Mouse (Mus musculus) T-cell, adult 2 months (primary cell): ENCODE results near the gene Dhx15.

Experiments used
- DNase-seq: peaks from one replicate; pipeline ENCODE4 v3.0.0; 2022; ENCODE audit warnings: low spot score

Gene Dhx15

DNA sequence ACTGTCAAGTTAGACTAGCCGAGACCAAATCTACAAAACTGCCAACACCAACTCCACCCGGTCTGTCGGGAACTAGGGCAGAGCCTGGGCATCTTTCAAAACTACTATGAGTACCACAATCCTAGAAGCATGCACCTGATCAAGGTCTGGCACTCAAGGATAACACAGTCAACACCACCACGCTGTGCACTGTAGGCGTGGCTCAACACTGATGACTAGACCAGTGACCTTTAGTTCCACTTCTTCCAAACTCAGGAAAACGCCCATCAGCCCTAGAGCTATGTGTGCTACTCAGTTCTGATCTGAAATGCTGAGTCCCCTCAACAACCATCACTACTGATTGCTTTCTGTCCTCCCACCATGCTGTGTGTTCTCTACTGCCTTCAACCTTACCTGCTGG is 44.6 kb downstream of the Dhx15 start:
- DNase-seq = no peak

DNA sequence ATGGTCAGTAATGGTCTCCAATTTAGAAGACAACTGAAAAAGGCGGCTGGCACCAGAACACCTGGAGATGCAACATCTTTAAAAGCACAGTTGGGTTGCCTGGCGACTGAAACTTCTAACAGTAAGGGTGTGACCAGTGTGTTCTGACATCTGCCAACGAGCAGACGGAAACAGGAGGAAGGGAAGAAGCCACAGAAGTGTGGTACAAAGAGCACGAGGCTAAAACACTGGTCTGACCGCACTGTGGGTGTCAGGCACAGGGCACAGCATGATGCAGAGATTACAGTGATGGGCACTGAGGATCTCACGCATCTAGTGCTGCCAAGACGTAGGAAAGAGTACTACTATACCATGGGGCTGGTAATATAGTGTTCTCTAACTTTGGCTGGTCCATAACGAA is 48.4 kb downstream of the Dhx15 start:
- DNase-seq = peak; percentile 64

DNA sequence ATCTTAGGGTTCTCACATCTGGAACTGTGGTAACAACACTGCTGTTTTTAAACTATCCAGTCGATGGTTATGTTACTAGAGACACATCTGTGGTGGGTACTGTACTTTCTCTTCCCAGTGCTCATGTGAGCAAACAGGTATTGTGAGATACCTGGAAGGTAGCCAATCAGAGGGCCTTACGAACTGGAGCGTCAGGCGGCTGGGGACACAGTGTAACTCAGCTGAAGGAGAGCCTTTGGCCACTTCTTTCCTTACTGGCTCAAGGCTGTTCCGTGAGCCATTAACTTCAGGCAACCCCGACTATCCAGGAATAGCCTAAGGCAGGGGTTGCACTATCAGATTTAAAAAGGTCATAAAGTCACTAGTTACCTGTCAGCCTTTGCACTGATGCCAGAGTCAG is 51.5 kb downstream of the Dhx15 start:
- no peak for DNase-seq

DNA sequence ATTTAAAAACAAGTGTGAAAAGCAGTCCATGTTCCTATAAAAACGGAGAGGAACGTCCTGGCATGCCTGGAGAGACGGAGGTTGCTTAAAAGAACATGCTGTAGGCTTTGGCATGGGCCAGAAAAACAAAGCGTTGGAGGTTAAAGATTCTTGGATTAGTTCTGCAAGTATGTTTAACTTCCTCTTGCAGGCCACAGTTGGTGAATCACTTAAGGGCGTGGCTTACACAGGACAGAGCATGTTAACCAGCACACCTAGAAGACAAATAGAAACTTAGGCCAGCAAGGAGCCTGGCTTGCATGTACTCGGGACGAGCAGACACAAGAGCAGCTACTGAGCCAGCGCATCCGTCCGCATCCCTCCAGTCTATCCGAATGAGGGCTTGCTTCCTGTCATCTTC is 52.2 kb downstream of the Dhx15 start:
- DNase-seq = no peak

DNA sequence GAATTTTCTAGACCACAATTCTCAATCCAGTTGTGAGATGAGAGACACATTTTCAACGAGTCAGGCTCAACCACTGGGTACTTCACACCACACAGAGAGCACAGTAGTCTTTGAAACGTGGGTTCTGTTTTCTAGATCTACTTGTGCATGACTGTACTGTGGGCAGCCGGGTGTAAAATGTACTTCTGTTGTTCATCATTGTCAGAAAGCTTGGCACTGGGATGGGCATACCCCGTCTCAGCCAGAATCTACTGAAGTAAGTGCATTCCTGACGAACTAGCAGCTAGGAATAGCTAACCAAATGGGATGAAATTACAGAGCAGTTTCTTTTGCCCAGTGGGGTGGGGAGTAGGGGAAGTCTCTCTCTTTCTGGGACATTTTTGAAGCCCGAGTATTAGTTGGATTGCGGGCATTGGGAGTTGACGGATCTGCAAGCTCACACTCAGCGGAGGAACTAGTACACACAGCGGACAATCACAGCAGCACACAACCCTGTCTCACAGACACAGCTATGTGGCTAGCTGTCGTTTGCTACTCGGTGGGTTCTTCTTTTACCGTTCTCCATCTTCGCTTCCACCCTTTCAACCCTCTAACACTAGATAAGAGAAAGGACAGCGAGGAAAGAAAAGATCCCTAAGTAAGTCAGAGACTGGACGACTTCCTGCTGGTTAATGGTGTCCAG is 54.7 kb downstream of the Dhx15 start:
- DNase-seq = no peak

DNA sequence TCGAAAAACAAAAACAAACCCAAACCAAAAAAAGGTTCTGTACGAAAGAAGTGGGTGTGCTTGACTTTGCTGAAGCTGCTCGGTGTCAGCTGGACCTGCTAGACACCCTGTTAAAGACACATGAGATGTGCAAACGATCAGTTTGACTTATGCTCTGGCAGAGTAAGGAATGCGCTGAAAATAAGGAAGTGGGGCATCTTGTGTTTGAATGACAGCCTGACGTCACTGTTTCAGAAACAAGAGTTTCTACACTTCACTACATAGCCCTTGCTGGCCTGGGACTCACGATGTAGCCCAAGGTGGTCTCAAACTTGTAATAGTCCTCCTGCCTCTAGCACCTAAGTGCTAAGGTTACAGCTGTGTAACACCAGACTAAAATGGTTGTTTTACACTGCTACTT is 57.5 kb downstream of the Dhx15 start:
- DNase-seq = no peak

DNA sequence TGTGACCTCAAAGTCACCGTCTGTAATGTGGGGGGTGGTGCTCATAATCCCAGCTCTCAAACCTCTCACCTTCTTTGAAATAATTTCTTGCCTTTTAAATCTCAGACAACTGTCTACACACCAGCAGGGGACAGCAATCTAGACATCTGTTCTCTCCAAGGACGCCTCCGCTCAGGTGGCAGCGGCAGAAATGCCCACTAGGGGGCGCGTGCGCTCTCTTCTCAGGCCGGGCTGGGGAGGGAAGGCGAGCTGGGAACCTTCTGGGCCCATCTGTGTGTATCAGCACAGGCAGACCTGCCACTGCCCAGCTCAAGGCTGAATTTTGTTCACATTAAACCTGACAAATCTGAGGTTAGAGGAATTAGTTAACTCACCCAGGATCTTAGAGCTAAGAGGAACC is 58.2 kb downstream of the Dhx15 start:
- DNase-seq = peak; percentile 36

DNA sequence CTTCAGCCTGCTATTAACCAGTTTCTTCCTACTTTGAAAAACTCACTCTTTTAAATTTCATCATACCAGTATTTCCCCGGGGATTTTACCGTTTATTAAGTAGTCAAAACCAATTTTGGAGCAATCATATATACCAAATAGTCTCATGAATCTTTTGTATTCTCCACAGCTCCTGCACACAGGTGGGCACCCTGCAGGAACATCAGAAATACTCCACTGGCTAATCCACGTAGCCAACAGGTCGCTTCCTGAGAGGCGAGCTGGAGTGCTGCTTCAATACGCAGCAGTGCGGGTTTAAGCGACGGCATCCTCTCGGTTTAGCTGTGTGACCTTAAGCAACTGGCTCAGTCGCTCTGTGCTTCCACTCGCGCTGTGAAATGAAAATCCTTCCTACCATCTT is 58.9 kb downstream of the Dhx15 start:
- DNase-seq = no peak

DNA sequence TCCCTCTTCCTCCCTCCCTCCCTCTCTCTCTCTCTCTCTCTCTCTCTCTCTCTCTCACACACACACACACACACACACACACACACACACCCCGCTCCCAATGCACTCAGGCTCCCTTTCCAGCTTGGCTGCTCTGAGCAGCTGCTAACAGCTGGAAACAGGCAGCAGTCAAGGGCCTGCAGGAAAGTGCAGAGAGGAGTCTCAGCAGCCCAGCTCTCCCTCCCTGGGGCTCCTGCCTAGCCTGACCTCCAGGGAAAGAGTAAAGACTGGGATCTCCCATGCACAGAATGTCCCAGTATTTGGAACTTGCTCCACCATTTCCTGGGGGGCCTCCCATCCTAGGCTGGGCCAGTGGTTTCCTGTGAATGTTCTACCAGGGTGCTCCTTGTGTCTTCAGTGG is 59.8 kb downstream of the Dhx15 start:
- no peak for DNase-seq

DNA sequence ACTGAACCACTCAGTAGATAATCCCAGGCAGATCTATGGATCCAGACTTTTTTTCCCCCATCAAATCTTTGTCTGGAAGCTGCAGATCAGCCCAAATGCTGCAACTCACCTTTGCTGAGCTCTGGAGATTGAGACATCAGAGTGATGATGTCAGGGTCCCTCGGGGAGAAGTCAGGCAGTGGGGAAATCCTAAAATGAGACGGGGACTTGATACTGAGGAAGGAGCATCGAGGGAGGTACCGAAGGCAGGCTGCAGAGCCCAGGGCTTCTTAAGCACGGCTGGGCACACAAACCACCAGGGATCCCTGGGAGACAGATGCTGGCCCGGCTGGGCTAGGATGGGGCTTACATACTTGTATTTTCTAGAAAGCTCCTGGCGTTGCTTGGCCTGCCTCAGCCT is 64.1 kb downstream of the Dhx15 start:
- no peak for DNase-seq

DNA sequence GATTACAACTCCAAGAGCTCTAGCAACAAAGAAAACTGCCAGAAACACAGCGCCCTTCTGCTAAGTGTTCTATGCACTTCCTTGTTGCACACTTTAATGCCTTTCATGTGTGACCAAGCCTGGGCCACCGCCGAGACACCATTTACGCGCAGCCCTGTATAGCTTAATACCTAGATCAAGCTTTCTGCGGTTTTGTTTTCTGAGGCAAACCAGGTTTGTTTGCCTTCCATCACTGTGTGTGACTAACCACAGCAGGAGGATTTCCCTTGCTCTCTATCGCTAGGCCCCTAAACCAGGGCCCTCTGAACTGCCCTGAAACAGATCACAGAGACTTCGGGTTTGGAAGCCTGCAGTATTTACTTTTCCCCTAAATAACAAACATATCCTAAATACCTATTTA is 64.5 kb downstream of the Dhx15 start:
- DNase-seq = peak; percentile 29

DNA sequence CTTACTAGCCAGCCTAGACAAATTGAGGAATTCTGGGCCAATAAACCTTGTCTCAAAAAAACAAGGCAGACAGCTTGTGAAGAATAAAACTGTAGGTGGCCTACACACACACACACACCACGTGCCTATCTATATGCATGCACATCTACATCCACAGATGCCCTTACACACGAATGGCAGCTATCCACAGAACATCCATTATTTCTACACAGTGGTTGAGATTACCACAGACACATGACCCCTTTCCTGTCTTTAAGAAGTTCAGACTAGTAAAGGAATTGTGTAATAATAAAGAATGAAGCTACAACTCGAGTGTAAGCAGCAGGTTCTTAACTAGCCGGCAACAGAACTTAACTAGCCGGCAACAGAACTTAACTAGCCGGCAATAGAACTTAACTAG is 68.2 kb downstream of the Dhx15 start:
- no peak for DNase-seq

DNA sequence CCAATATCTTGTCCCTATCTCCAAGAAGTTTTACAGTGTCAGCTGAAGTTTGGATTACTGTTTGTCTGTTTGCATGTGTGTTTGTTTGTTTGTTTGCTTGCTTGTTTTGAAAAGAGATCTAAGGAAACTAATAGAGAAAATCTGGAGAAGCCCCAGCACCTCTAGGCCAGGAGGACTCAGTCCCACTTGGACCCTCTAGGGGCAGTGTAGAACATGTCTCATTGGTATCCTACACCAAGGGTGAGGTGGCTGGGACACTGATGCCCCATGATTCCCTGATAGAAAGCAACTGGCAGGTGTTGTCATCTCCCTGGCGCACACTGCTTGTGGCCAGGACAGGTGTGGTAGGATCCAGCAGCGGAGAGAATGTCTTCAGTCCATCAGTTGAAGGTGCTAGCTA is 70.5 kb downstream of the Dhx15 start:
- no peak for DNase-seq

DNA sequence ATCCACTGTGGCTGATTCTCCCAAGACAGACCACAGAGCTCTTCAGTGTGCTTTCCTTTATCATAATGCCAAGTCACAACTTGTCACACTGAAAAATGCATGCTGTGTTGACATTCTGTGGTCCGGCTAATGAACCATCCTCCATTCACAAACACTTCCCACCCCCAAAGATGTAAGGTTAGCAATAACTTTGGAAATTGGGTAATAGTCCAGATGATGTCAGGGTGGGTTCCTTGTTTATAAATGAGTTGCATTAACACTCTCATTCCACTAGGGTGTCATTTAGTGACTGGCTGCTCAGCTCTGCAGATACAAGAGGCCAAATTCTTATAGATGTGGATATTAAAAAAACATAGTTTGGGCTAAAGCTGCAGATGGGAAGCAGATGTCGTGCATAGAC is 71.1 kb downstream of the Dhx15 start:
- DNase-seq = no peak

DNA sequence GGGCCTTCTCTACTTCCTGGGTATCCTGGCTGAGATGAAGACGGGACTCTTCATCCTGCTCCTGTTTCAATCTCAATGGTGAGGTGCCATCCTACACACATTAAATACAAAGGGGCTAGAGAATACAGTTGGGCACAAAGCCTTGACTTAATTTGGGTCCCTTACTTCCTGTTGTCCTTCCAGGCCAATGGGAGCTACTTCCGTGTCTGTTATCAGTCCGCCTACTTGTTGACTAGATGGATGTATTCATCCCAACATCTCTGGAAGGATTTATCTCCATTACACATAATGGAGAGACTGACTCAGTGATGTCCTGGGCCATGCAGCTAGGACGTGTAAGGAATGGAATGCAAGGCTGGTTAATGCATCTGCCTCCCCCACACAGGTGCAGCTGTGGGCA is 72.5 kb downstream of the Dhx15 start:
- DNase-seq = no peak

DNA sequence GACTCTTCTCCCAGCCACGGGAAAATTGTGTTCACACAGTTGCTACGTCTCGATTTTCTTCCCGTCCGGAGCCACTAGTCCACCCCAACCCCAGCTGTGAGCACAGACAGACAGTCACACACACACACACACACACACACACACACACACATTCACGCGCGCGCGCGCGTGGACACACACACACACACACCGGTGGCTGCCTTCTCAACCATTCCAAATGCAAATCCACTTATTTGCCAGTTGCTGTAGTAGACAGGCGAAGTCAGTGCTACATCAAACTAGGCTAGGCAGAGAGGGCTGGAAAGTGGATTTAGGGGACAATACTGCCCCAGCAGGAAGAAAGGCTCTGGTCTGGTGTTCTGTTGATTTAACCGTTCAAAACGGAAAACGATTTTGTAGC is 73.9 kb downstream of the Dhx15 start:
- DNase-seq = no peak

DNA sequence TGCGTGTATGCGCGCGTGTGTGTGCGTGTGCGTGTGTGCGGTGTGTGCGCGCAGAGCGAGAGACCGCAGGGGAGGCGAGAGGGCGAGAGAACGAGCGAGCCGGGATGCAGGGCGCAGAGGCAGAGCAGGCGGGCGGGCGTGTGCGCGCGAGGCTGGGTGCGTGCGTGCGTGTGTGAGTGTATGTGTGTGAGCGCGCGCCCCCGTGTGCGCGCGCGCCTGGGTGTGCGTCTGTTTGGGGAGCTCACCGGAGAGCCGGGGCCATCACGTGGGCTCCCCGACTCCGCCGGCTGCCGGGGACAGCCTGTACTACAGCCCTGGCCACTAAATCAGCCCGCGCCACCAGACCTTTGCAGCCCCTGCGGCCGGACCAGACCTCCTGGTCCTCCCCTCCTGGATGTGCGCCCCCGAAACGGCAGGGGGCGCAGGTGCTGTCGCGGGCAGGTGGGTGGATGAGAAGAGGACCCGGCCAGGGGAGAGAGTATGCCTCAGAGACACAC is 74.4 kb downstream of the Dhx15 start:
- peak; percentile 37 for DNase-seq

DNA sequence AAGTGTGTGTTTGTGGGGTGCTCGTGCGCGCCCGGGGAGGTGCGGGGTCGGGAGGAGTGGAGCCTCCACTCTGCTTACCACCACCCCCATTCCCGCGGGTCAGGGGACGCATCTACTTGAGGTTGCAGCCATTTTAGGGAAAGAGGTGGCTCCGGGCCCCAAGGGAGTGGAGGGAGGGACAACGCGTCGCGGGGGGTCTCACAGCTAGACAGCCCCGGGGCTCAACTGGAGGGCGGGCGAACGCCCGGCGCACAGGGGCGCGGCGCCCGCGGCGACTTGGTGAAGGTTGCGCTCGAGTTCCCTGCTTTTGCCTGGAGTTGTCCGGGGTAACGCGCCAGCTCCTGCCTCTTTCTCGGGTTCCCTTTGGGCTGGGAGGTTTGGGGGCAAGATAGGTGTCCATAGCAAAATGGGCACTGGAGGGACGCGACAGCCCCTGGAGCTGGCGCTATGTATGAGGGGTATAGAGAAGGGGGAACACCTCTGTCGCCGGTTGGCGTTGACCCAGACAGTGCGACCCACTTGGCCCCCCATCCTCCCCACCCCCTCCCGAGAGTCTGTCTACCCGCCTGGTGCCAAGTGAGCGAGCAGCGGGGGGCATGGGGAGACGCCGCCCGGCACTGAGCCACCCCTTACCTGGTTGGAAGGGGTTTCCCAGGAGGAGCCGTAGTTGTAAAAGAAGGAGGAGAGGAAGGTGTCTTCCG is 75.4 kb downstream of the Dhx15 start:
- DNase-seq = no peak

DNA sequence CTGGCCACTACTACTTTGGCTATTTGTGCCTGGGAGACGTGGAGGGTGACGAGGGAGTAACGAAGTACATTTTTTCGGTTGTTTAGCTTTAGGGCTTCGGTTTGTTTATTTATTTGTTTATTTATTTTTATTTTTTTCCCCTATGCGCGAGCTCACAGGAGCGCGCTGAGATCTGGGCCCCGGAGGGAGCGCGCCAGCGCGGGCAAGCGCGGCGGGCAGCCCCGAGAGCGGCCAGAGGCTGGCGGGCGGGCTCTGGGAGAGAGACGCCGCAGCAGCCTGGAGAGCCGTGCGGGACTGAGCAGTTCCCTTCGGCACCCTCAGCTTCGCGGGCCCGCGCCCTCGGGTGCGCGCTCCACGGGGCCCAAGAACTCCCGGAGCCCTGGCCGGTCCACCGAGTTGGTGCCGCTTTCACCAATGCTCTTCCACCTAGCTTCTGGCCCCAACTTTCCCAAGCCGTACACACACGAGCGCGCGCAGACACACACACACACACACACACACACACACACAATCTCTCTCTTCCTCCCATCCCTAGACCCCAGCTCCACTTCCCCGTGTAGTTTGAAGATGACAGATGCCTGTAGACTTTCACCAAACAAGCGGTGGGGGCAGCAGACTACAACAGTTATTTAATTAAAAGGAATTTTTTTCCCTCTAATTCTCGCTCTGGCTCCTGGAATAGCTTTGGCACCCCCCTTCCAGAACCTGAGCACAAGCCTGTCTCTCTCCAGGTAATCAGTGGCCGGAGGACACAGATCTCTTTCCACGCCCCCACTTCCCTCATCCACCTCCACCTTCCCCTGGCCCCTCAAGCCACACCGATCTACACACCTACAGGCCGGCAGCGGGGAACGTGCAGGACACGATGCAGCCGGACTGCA is 76.2 kb downstream of the Dhx15 start:
- no peak for DNase-seq

DNA sequence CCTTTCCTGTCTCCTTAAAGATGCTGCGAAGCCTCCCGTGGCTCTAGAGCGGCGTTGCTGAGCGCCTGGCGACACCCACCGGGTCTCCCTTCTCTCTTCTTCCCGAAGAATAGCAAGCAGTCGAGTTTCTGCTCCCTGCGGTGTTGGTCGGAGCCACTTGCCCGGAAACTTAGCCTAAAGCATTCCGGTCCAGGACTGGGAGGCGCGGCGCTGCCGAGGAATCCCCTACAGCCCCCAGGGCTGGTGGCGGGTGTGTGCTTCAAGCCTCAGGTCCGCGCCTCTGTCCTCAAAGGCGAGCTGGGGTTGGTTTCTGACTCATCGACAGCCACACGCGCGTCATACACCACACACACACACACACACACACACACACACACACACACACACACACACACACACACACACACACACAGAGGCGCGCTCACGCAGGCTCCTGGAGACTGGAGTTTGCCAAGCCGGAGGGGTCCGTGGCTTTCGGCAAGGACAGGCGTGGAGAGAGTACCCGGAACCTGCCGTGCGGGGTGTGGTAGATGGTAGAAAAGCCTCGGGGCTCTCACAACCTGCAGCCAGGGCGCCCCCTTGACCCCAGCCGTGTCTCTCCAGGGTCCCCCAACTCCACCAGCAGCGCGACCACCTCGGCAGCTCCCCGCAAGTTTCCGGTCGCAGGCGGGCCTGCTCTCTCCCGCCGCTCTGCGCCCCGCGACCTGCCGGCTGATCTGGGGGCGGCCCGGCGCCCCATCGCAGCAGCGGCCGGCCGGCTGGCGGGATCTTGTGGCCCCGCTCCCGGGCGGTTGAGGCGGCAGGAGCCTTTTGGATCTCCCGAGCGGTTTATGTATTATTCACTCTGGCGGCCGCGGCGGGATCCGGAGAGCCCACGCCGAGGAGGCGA is 77.1 kb downstream of the Dhx15 start:
- DNase-seq = peak; percentile 33

DNA sequence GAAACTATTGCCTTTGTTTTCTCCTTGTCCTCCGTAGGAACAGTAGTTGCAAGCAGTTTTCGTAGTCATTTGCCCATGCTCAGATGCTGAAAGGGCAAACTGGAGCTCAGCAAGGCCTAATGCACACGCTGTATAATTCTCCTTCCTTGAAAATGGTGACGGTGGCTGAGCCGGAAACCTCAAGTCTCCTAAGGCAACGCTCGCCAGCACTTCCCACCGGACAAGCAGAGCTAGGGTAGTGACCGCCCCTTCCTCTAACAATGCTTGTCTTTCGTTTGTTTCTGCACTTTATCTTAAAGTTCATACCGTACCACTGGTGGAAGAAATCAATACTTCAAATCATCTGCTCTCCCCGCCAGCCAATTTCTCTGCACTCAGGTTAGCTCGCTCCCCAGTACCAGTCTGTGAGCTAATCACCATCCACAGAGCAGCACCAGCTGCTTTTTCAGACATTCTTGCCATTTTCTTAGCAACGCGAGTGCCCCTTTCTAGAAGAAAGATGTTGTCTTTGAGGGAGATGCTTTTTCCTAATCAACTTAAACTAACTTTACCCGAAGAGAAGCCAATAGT is 78.0 kb downstream of the Dhx15 start:
- no peak for DNase-seq
